Mouse (Mus musculus) heart, embryonic 11.5 days (tissue): ENCODE measurements around the gene Ift43. TPM values are rescaled to one million over a fixed set of nuclear protein-coding genes. Genes with fewer than 3 reads are reported as not detected.
A peak's percentile ranks its signal among the peaks of the same experiment; 100 is the strongest.

Experiments used
- ATAC-seq: fragments of 200-750 bp; cut with Nextera tagmentation; replicated peaks from 2 replicates; pipeline ENCODE4 v1.8.0; 2017; ENCODE audit warnings: moderate library complexity; ENCODE audit not compliant: insufficient number of reproducible peaks, low FRiP score, low TSS enrichment
- H3K27ac ChIP-seq: fragments of 300-500 bp; sonication (generic); 2 replicates; pipeline ENCODE4 v1.5.1; 2014; ENCODE audit warnings: mild to moderate bottlenecking, low read depth, low read length
- H3K27me3 ChIP-seq: fragments of 300-500 bp; sonication (generic); 2 replicates; pipeline ENCODE4 v1.6.1; 2014; ENCODE audit warnings: mild to moderate bottlenecking, low read length, mixed read lengths; ENCODE audit not compliant: control insufficient read depth, insufficient read depth
- H3K36me3 ChIP-seq: fragments of 300-500 bp; sonication (generic); 2 replicates; pipeline ENCODE4 v1.6.1; 2014; ENCODE audit warnings: mild to moderate bottlenecking, low read length, moderate library complexity, mixed read lengths; ENCODE audit not compliant: control insufficient read depth, insufficient read depth
- H3K4me1 ChIP-seq: fragments of 300-500 bp; sonication (generic); 2 replicates; pipeline ENCODE4 v1.6.1; 2014; ENCODE audit warnings: low read length; ENCODE audit not compliant: control insufficient read depth, insufficient read depth
- H3K4me2 ChIP-seq: fragments of 300-500 bp; sonication (generic); 2 replicates; pipeline ENCODE4 v1.6.1; 2014; ENCODE audit warnings: mild to moderate bottlenecking, moderate library complexity
- H3K4me3 ChIP-seq: fragments of 300-500 bp; sonication (generic); 2 replicates; pipeline ENCODE4 v1.5.1; 2014; ENCODE audit warnings: low read depth, low read length
- H3K9ac ChIP-seq: fragments of 300-500 bp; sonication (generic); 2 replicates; pipeline ENCODE4 v1.6.1; 2014; ENCODE audit warnings: mild to moderate bottlenecking, low read depth, low read length, moderate library complexity
- H3K9me3 ChIP-seq: fragments of 300-500 bp; sonication (generic); replicated peaks from 2 replicates; pipeline ENCODE4 v1.6.1; 2016; ENCODE audit warnings: low read length; ENCODE audit not compliant: control insufficient read depth
- WGBS: fragments of 180-500 bp; shearing (Covaris S2); extraction: QIAGEN DNeasy Blood & Tissue Kit; methylation state at CpG from one replicate; pipeline ENCODE4 v1.1.7; 2014; ENCODE audit not compliant: insufficient replicate concordance; 5-methylcytosine and 5-hydroxymethylcytosine counted together
- polyA plus RNA-seq: library from polyadenylated mRNA; unstranded; fragments of >200 nt; fragmentation: Nextera tagmentation; extraction: Ambion mirVana; gene quantifications from 2 replicates; pipeline ENCODE4 v1.2.1, GENCODE M21; 2014

Ift43 gene
- polyA plus RNA-seq, 1 experiment from 2014 or later: 113 TPM

GRCm38 (mm10) chr12:86173314-86173713 lies 91.0 kb downstream of the Ift43 start:
- no peaks in the 10 kb centered on the region for H3K9me3 ChIP-seq
- no peak overlapping the region for H3K9ac ChIP-seq
- no peak overlapping the region for H3K4me3 ChIP-seq
- no peaks in the 10 kb centered on the region for H3K27me3 ChIP-seq
- peaks cover 6% of the 10 kb centered on the region; the same call in 1 of the 2 replicates for H3K4me1 ChIP-seq
- H3K36me3 ChIP-seq: no peaks in the 10 kb centered on the region
- ATAC-seq: no peak
- whole genome bisulfite sequencing: 59% methylated on average over 6 of the region's 6 CpGs
- no peak overlapping the region for H3K4me2 ChIP-seq
- H3K27ac ChIP-seq: no peak overlapping the region

DNA sequence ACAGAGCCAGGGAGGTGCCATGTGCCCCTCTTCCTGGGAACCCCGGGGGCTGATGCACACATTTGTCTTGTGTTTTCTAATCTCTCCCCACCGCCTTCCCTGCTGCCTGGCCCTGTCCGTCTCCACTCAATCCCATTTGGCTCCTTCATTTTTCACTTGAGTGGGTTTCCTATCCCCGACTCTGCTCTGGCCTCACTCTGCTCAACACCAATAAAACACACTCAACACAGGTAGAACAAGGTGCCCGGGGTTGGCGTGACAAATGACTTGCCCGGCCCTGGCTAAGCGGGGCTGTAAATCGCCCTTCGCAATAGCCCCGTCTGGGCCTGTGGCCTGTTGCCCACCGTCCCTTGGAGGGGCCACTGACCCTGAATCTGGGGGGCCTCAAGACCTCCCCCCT lies 92.0 kb downstream of the Ift43 start:
- ATAC-seq: no peak
- no peak overlapping the region for H3K27ac ChIP-seq
- H3K4me2 ChIP-seq: no peak overlapping the region
- H3K4me1 ChIP-seq: peaks cover 6% of the 10 kb centered on the region; the same call in 1 of the 2 replicates
- no peaks in the 10 kb centered on the region for H3K9me3 ChIP-seq
- no peak overlapping the region for H3K4me3 ChIP-seq
- H3K9ac ChIP-seq: no peak overlapping the region
- no peaks in the 10 kb centered on the region for H3K36me3 ChIP-seq
- 78% methylated on average over 12 of the region's 12 CpGs for WGBS
- no peaks in the 10 kb centered on the region for H3K27me3 ChIP-seq

DNA sequence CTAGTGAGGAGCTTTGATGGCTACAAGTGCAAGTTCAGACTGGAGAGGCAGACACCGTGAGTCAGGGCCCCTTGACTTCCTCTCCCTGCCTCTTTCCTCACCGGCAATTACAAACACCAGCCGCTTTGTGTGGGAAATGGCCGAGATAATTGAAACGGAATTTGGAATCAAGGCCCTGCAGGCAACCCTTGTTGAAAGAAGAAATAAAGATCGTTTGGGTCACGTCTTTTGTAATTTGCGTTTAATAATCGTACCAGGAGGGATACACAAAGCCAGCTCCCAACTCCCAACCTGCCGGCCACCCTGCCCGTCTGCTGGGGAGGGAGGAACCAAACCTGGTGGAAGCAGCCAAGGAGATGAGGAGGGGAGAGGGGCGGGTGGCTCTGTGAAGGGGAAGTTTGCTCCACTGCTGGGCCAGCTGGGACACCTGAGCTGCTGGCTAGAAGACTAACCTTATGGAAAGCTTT lies 93.2 kb downstream of the Ift43 start:
- Histone ChIP-seq H3K36me3 (no peaks in the 10 kb centered on the region), H3K9ac (no peak overlapping the region), H3K4me2 (peak overlapping the region; percentile 17; the same call in 1 of the 2 replicates), H3K27me3 (no peaks in the 10 kb centered on the region), H3K4me1 (peaks cover 6% of the 10 kb centered on the region; the same call in 1 of the 2 replicates), H3K9me3 (no peaks in the 10 kb centered on the region), H3K4me3 (no peak overlapping the region), H3K27ac (no peak overlapping the region)
- no peak for ATAC-seq
- 26% methylated on average over 12 of the region's 12 CpGs for WGBS

GRCm38 (mm10) chr12:86176675-86177339 lies 94.5 kb downstream of the Ift43 start:
- peaks cover 10% of the 10 kb centered on the region; the same call in 1 of the 2 replicates for H3K4me1 ChIP-seq
- no peak for ATAC-seq
- H3K9me3 ChIP-seq: no peaks in the 10 kb centered on the region
- no peaks in the 10 kb centered on the region for H3K36me3 ChIP-seq
- H3K27me3 ChIP-seq: no peaks in the 10 kb centered on the region
- no peak overlapping the region for H3K27ac ChIP-seq
- 62% methylated on average over 11 of the region's 11 CpGs for WGBS
- no peak overlapping the region for H3K4me2 ChIP-seq
- no peak overlapping the region for H3K9ac ChIP-seq
- no peak overlapping the region for H3K4me3 ChIP-seq

GRCm38 (mm10) chr12:86179266-86179665 lies 96.9 kb downstream of the Ift43 start:
- ATAC-seq: no peak
- Histone ChIP-seq H3K4me1 (peaks cover 10% of the 10 kb centered on the region; the same call in 1 of the 2 replicates), H3K4me3 (no peak overlapping the region), H3K4me2 (no peak overlapping the region), H3K27ac (no peak overlapping the region), H3K36me3 (no peaks in the 10 kb centered on the region), H3K9me3 (no peaks in the 10 kb centered on the region), H3K27me3 (no peaks in the 10 kb centered on the region), H3K9ac (no peak overlapping the region)
- 80% methylated on average over 7 of the region's 7 CpGs for WGBS

GRCm38 (mm10) chr12:86181320-86181751 lies 99.0 kb downstream of the Ift43 start:
- 28% methylated on average over 8 of the region's 8 CpGs for WGBS
- no peaks in the 10 kb centered on the region for H3K36me3 ChIP-seq
- 0 out of 2 replicates have a peak, but pooled peaks cover 4% of the 10 kb centered on the region for H3K4me1 ChIP-seq
- no peaks in the 10 kb centered on the region for H3K9me3 ChIP-seq
- ATAC-seq: no peak
- H3K9ac ChIP-seq: no peak overlapping the region
- H3K4me2 ChIP-seq: no peak overlapping the region
- no peaks in the 10 kb centered on the region for H3K27me3 ChIP-seq
- H3K27ac ChIP-seq: no peak overlapping the region
- no peak overlapping the region for H3K4me3 ChIP-seq

DNA sequence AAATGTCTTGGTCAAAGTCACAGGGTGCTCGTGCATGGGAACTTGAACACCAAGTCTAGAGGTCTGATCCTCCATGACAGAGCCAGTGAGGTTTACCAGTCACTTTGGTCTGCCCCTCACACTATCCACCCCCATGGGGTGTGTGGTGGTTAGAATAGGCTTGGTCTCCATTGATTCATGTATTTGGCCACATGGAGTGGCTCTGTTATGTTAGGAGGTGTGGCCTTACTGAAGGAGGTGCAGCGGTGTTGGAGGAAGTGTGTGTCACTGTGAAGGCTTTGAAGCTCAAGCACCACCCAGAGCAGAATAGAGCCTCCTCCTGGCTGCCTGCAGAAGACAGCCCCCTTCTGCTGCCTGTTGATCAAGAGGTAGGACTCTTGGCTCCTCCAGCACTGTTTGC lies 99.5 kb downstream of the Ift43 start:
- WGBS: 30% methylated on average over 2 of the region's 2 CpGs
- Histone ChIP-seq H3K27ac (no peak overlapping the region), H3K9me3 (no peaks in the 10 kb centered on the region), H3K36me3 (no peaks in the 10 kb centered on the region), H3K4me3 (no peak overlapping the region), H3K4me1 (0 out of 2 replicates have a peak, but pooled peaks cover 4% of the 10 kb centered on the region), H3K4me2 (no peak overlapping the region), H3K27me3 (no peaks in the 10 kb centered on the region), H3K9ac (no peak overlapping the region)
- no peak for ATAC-seq

GRCm38 (mm10) chr12:86182414-86182813 lies 100.1 kb downstream of the Ift43 start:
- 76% methylated on average over 1 of the region's 1 CpGs for WGBS
- ATAC-seq: no peak

DNA sequence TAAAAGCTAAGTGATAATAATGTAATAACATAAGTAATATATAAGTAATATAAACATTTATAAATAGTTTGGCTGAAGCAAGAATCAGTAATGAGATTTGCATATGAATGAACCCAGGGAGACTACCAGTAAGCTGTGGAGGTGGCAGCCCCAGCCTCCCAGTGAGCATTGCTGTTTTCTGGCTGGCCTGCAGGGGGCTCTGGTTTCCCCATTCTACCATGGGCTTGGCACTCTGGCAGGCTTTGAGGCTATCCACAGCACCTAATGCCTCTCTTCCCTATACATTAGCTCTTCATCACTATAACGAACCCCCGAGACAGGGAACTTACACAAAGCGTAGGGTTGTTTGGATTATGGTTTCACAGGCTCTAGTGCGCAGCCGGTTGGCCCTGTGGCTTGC lies 105.8 kb downstream of the Ift43 start:
- Histone ChIP-seq H3K4me1 (0 out of 2 replicates have a peak, but pooled peaks cover 6% of the 10 kb centered on the region), H3K4me3 (no peak overlapping the region), H3K27me3 (0 out of 2 replicates have a peak, but pooled peaks cover 2% of the 10 kb centered on the region), H3K4me2 (no peak overlapping the region), H3K9me3 (no peaks in the 10 kb centered on the region), H3K27ac (no peak overlapping the region), H3K36me3 (no peaks in the 10 kb centered on the region), H3K9ac (no peak overlapping the region)
- WGBS: 59% methylated on average over 5 of the region's 5 CpGs
- ATAC-seq: no peak

More at GRCm38 (mm10) chr12:86182414-86182813, 100.1 kb downstream of the Ift43 start:
- H3K36me3 ChIP-seq: no peaks in the 10 kb centered on the region
- H3K4me1 ChIP-seq: 0 out of 2 replicates have a peak, but pooled peaks cover 4% of the 10 kb centered on the region
- H3K27ac ChIP-seq: no peak overlapping the region
- no peaks in the 10 kb centered on the region for H3K9me3 ChIP-seq
- no peaks in the 10 kb centered on the region for H3K27me3 ChIP-seq
- H3K4me3 ChIP-seq: no peak overlapping the region
- no peak overlapping the region for H3K9ac ChIP-seq
- H3K4me2 ChIP-seq: no peak overlapping the region
